Mouse (Mus musculus): Measurements from ENCODE around the gene Fzd7.

The Fzd7 gene

GRCm38 (mm10) chr1:59472368-59473180 is 9.7 kb upstream of the Fzd7 start:
- in situ Hi-C loops (cut with MboI, MseI) = no loop called here

- in situ Hi-C loops (cut with MboI, MseI) = no loop called here
Observed at GRCm38 (mm10) chr1:59473181-59473555, 9.1 kb upstream of the Fzd7 start.

- in situ Hi-C loops (cut with MboI, MseI) = no loop called here
Observed at GRCm38 (mm10) chr1:59475618-59476017, 6.6 kb upstream of the Fzd7 start.

GRCm38 (mm10) chr1:59478911-59479310 is 3.3 kb upstream of the Fzd7 start:
- in situ Hi-C loops (cut with MboI, MseI) = no loop called here

GRCm38 (mm10) chr1:59480821-59481455 is 1.3 kb upstream of the Fzd7 start:
- in situ Hi-C loops (cut with MboI, MseI) = no loop called here

GRCm38 (mm10) chr1:59481456-59482291 is 550 bp upstream of the Fzd7 start:
- in situ Hi-C loops (cut with MboI, MseI) = no loop called here

- in situ Hi-C loops (cut with MboI, MseI) = no loop called here
Observed at GRCm38 (mm10) chr1:59482696-59483520, 684 bp downstream of the Fzd7 start.

- in situ Hi-C loops (cut with MboI, MseI) = no loop called here
Observed at GRCm38 (mm10) chr1:59483521-59484245, 1.5 kb downstream of the Fzd7 start.

- in situ Hi-C loops (cut with MboI, MseI) = no loop called here
Observed at GRCm38 (mm10) chr1:59484314-59484713, 2.1 kb downstream of the Fzd7 start.

GRCm38 (mm10) chr1:59484791-59485785 is 2.9 kb downstream of the Fzd7 start:
- in situ Hi-C loops (cut with MboI, MseI) = no loop called here

- in situ Hi-C loops (cut with MboI, MseI) = no loop called here
Observed at GRCm38 (mm10) chr1:59485803-59486202, 3.6 kb downstream of the Fzd7 start.

GRCm38 (mm10) chr1:59487651-59488051 is 5.4 kb downstream of the Fzd7 start:
- in situ Hi-C loops (cut with MboI, MseI) = no loop called here

- in situ Hi-C loops (cut with MboI, MseI) = no loop called here
Observed at GRCm38 (mm10) chr1:59488481-59488880, 6.3 kb downstream of the Fzd7 start.

- in situ Hi-C loops (cut with MboI, MseI) = no loop called here
Observed at GRCm38 (mm10) chr1:59488991-59489390, 6.8 kb downstream of the Fzd7 start.

- in situ Hi-C loops (cut with MboI, MseI) = no loop called here
Observed at GRCm38 (mm10) chr1:59491517-59491916, 9.3 kb downstream of the Fzd7 start.

GRCm38 (mm10) chr1:59492432-59492831 is 10.2 kb downstream of the Fzd7 start:
- in situ Hi-C loops (cut with MboI, MseI) = no loop called here

GRCm38 (mm10) chr1:59495970-59496369 is 13.7 kb downstream of the Fzd7 start:
- in situ Hi-C loops (cut with MboI, MseI) = no loop called here

GRCm38 (mm10) chr1:59497741-59498613 is 15.8 kb downstream of the Fzd7 start:
- in situ Hi-C loops (cut with MboI, MseI) = no loop called here

GRCm38 (mm10) chr1:59499327-59499726 is 17.1 kb downstream of the Fzd7 start:
- in situ Hi-C loops (cut with MboI, MseI) = no loop called here

All from T-helper 1 cell (primary cell).